Mouse (Mus musculus) urinary bladder, postnatal 4 days (tissue): ENCODE data around the gene Grip1.

ENCODE experiments used
- DNase-seq, 2 experiments: peaks; one replicate each; pipeline ENCODE4 v3.0.0; 2021 to 2022; ENCODE audit warnings: low spot score in 2 of 2

Grip1 gene

GRCm38 (mm10) chr10:119564862-119565261 lies 111.2 kb downstream of the Grip1 start:
- DNase-seq = no peak

- DNase-seq = no peak
These were observed 119.5 kb downstream of the Grip1 start for GRCm38 (mm10) chr10:119573134-119573533.

GRCm38 (mm10) chr10:119575780-119576179 lies 122.2 kb downstream of the Grip1 start:
- no peak for DNase-seq

GRCm38 (mm10) chr10:119580024-119580423 lies 126.4 kb downstream of the Grip1 start:
- DNase-seq = no peak

GRCm38 (mm10) chr10:119584666-119585065 lies 131.0 kb downstream of the Grip1 start:
- no peak for DNase-seq

GRCm38 (mm10) chr10:119586976-119587375 lies 133.3 kb downstream of the Grip1 start:
- no peak for DNase-seq

- DNase-seq = no peak
These were observed 143.2 kb downstream of the Grip1 start for GRCm38 (mm10) chr10:119596822-119597221.

- no peak for DNase-seq
These were observed 153.9 kb downstream of the Grip1 start for GRCm38 (mm10) chr10:119607501-119607900.

GRCm38 (mm10) chr10:119608998-119609397 lies 155.4 kb downstream of the Grip1 start:
- DNase-seq = no peak

- DNase-seq = no peak
These were observed 156.8 kb downstream of the Grip1 start for GRCm38 (mm10) chr10:119610279-119610895.

- DNase-seq = no peak
These were observed 158.4 kb downstream of the Grip1 start for GRCm38 (mm10) chr10:119612034-119612433.

- no peak for DNase-seq
These were observed 161.1 kb downstream of the Grip1 start for GRCm38 (mm10) chr10:119614726-119615125.

GRCm38 (mm10) chr10:119615240-119615885 lies 161.7 kb downstream of the Grip1 start:
- DNase-seq = peak; percentile 72

- no peak for DNase-seq
These were observed 162.4 kb downstream of the Grip1 start for GRCm38 (mm10) chr10:119616078-119616477.

- no peak for DNase-seq
These were observed 175.0 kb downstream of the Grip1 start for GRCm38 (mm10) chr10:119628656-119629055.

GRCm38 (mm10) chr10:119630401-119630800 lies 176.8 kb downstream of the Grip1 start:
- DNase-seq = no peak

GRCm38 (mm10) chr10:119631966-119632365 lies 178.3 kb downstream of the Grip1 start:
- no peak for DNase-seq

- no peak for DNase-seq
These were observed 180.9 kb downstream of the Grip1 start for GRCm38 (mm10) chr10:119634544-119634943.

- no peak for DNase-seq
These were observed 186.9 kb downstream of the Grip1 start for GRCm38 (mm10) chr10:119640534-119640933.

GRCm38 (mm10) chr10:119641011-119641410 lies 187.4 kb downstream of the Grip1 start:
- no peak for DNase-seq

- no peak for DNase-seq
These were observed 190.7 kb downstream of the Grip1 start for GRCm38 (mm10) chr10:119644289-119644688.

GRCm38 (mm10) chr10:119646500-119647439 lies 193.1 kb downstream of the Grip1 start:
- peak in 1 of 2 experiments; percentile 68 for DNase-seq
